Mouse (Mus musculus): Measurements from ENCODE around the gene Rab37.

GRCm38 (mm10) chr11:115208126-115208525, 116.9 kb downstream of the Rab37 start:
- TF ChIP-seq CTCF (IDR thresholded peaks at IDR 0.05) (no peak), POLR2A (IDR thresholded peaks at IDR 0.05; ENCODE audit: insufficient read depth, low read depth, low read length) (no peak)

All from heart, adult 2 months (tissue).